Mouse (Mus musculus) mesoderm, embryonic 11.5 days (tissue): ENCODE data around the gene Sergef.
A peak's percentile ranks its signal among the peaks of the same experiment; 100 is the strongest.

Experiments
- DNase-seq: peaks from one replicate; pipeline ENCODE4 v3.0.0-alpha.2; 2012; ENCODE audit warnings: low read depth, low spot score

The Sergef gene

GRCm38 (mm10) chr7:46447473-46448165 is 192.0 kb downstream of the Sergef start:
- DNase-seq = no peak

GRCm38 (mm10) chr7:46445896-46446295 is 193.7 kb downstream of the Sergef start:
- DNase-seq = no peak

- DNase-seq = no peak
Observed at GRCm38 (mm10) chr7:46443163-46443562, 196.4 kb downstream of the Sergef start.

GRCm38 (mm10) chr7:46438537-46439141 is 201.0 kb downstream of the Sergef start:
- DNase-seq = no peak

GRCm38 (mm10) chr7:46435833-46436232 is 203.8 kb downstream of the Sergef start:
- DNase-seq = no peak

GRCm38 (mm10) chr7:46433874-46434273 is 205.7 kb downstream of the Sergef start:
- DNase-seq = peak; percentile 39

- DNase-seq = no peak
Observed at GRCm38 (mm10) chr7:46425012-46425411, 214.6 kb downstream of the Sergef start.

GRCm38 (mm10) chr7:46423951-46424350 is 215.7 kb downstream of the Sergef start:
- no peak for DNase-seq

GRCm38 (mm10) chr7:46422764-46423412 is 216.7 kb downstream of the Sergef start:
- peak; percentile 68 for DNase-seq

GRCm38 (mm10) chr7:46422052-46422763 is 217.4 kb downstream of the Sergef start:
- DNase-seq = peak; percentile 37

GRCm38 (mm10) chr7:46421535-46421934 is 218.1 kb downstream of the Sergef start:
- no peak for DNase-seq

- DNase-seq = no peak
Observed at GRCm38 (mm10) chr7:46418102-46418622, 221.4 kb downstream of the Sergef start.

- no peak for DNase-seq
Observed at GRCm38 (mm10) chr7:46417467-46417866, 222.1 kb downstream of the Sergef start.

- DNase-seq = no peak
Observed at GRCm38 (mm10) chr7:46415818-46416425, 223.7 kb downstream of the Sergef start.

GRCm38 (mm10) chr7:46413959-46414725 is 225.5 kb downstream of the Sergef start:
- DNase-seq = no peak

- no peak for DNase-seq
Observed at GRCm38 (mm10) chr7:46412823-46413222, 226.8 kb downstream of the Sergef start.

- no peak for DNase-seq
Observed at GRCm38 (mm10) chr7:46410727-46411126, 228.9 kb downstream of the Sergef start.

- no peak for DNase-seq
Observed at GRCm38 (mm10) chr7:46409204-46409789, 230.3 kb downstream of the Sergef start.

GRCm38 (mm10) chr7:46408606-46409005 is 231.0 kb downstream of the Sergef start:
- DNase-seq = no peak

- no peak for DNase-seq
Observed at GRCm38 (mm10) chr7:46404756-46405155, 234.9 kb downstream of the Sergef start.
